Mouse (Mus musculus): ENCODE measurements around the gene Smim5. TPM values are rescaled to one million over a fixed set of nuclear protein-coding genes. Genes with fewer than 3 reads are reported as not detected.

Gene Smim5
- polyA plus RNA-seq, 2 experiments: 9.8 to 17.5 TPM

- Histone ChIP-seq H3K4me1 (ENCODE audit: control insufficient read depth, insufficient read depth, low read length) (peaks cover 3% of the 10 kb centered on the region; the same call in 1 of the 2 replicates), H3K27me3 (ENCODE audit: control insufficient read depth, insufficient read depth, low read length) (no peaks in the 10 kb centered on the region), H3K4me2 (replicated peaks; ENCODE audit: low read depth, low read length, severe bottlenecking) (no peak overlapping the region), H3K27ac (replicated peaks; ENCODE audit: low read depth, low read length) (no peak overlapping the region), H3K36me3 (ENCODE audit: control insufficient read depth, insufficient read depth, low read length) (peaks cover 86% of the 10 kb centered on the region), H3K4me3 (replicated peaks; ENCODE audit: low read length) (no peak overlapping the region), H3K9me3 (ENCODE audit: control insufficient read depth, low read length) (no peaks in the 10 kb centered on the region), H3K9ac (ENCODE audit: low read depth, low read length, severe bottlenecking) (no peak overlapping the region)
- TF ChIP-seq POLR2A (IDR thresholded peaks at IDR 0.05; ENCODE audit: borderline replicate concordance, extremely low read depth, insufficient read depth, insufficient read length): no peak
- no peak for ATAC-seq (ENCODE audit: low FRiP score, low read depth)
- 90% methylated on average over 9 of the region's 9 CpGs for WGBS
- no peak for DNase-seq (ENCODE audit: low spot score)
These were observed 48.5 kb downstream of the Smim5 start for GRCm38 (mm10) chr11:115948316-115948715.

GRCm38 (mm10) chr11:115950719-115951118, 51.0 kb downstream of the Smim5 start:
- no peaks in the 10 kb centered on the region for H3K9me3 ChIP-seq (ENCODE audit: control insufficient read depth, low read length)
- H3K4me3 ChIP-seq (replicated peaks; ENCODE audit: low read length): no peak overlapping the region
- peaks cover 3% of the 10 kb centered on the region; the same call in 1 of the 2 replicates for H3K4me1 ChIP-seq (ENCODE audit: control insufficient read depth, insufficient read depth, low read length)
- WGBS: 83% methylated on average over 2 of the region's 2 CpGs
- H3K36me3 ChIP-seq (ENCODE audit: control insufficient read depth, insufficient read depth, low read length): peaks cover 87% of the 10 kb centered on the region
- H3K27ac ChIP-seq (replicated peaks; ENCODE audit: low read depth, low read length): no peak overlapping the region
- H3K9ac ChIP-seq (ENCODE audit: low read depth, low read length, severe bottlenecking): no peak overlapping the region
- no peak for DNase-seq (ENCODE audit: low spot score)
- ATAC-seq (ENCODE audit: low FRiP score, low read depth): no peak
- H3K4me2 ChIP-seq (replicated peaks; ENCODE audit: low read depth, low read length, severe bottlenecking): no peak overlapping the region
- no peak for TF ChIP-seq POLR2A (IDR thresholded peaks at IDR 0.05; ENCODE audit: borderline replicate concordance, extremely low read depth, insufficient read depth, insufficient read length)
- H3K27me3 ChIP-seq (ENCODE audit: control insufficient read depth, insufficient read depth, low read length): no peaks in the 10 kb centered on the region

- no peaks in the 10 kb centered on the region for H3K9me3 ChIP-seq (ENCODE audit: control insufficient read depth, low read length)
- peaks cover 3% of the 10 kb centered on the region; the same call in 1 of the 2 replicates for H3K4me1 ChIP-seq (ENCODE audit: control insufficient read depth, insufficient read depth, low read length)
- 84% methylated on average over 5 of the region's 5 CpGs for WGBS
- H3K4me2 ChIP-seq (replicated peaks; ENCODE audit: low read depth, low read length, severe bottlenecking): no peak overlapping the region
- no peak overlapping the region for H3K4me3 ChIP-seq (replicated peaks; ENCODE audit: low read length)
- no peak overlapping the region for H3K27ac ChIP-seq (replicated peaks; ENCODE audit: low read depth, low read length)
- no peak for ATAC-seq (ENCODE audit: low FRiP score, low read depth)
- no peak for DNase-seq (ENCODE audit: low spot score)
- no peak overlapping the region for H3K9ac ChIP-seq (ENCODE audit: low read depth, low read length, severe bottlenecking)
- no peaks in the 10 kb centered on the region for H3K27me3 ChIP-seq (ENCODE audit: control insufficient read depth, insufficient read depth, low read length)
- TF ChIP-seq POLR2A (IDR thresholded peaks at IDR 0.05; ENCODE audit: borderline replicate concordance, extremely low read depth, insufficient read depth, insufficient read length): no peak
- H3K36me3 ChIP-seq (ENCODE audit: control insufficient read depth, insufficient read depth, low read length): peaks cover 72% of the 10 kb centered on the region
These were observed 54.9 kb downstream of the Smim5 start for GRCm38 (mm10) chr11:115954712-115955111.

- no peak for DNase-seq (ENCODE audit: low spot score)
- H3K27me3 ChIP-seq (ENCODE audit: control insufficient read depth, insufficient read depth, low read length): no peaks in the 10 kb centered on the region
- H3K36me3 ChIP-seq (ENCODE audit: control insufficient read depth, insufficient read depth, low read length): peaks cover 77% of the 10 kb centered on the region
- no peaks in the 10 kb centered on the region for H3K4me1 ChIP-seq (ENCODE audit: control insufficient read depth, insufficient read depth, low read length)
- no peak overlapping the region for H3K4me2 ChIP-seq (replicated peaks; ENCODE audit: low read depth, low read length, severe bottlenecking)
- no peaks in the 10 kb centered on the region for H3K9me3 ChIP-seq (ENCODE audit: control insufficient read depth, low read length)
- H3K9ac ChIP-seq (ENCODE audit: low read depth, low read length, severe bottlenecking): no peak overlapping the region
- 63% methylated on average over 10 of the region's 10 CpGs for WGBS
- no peak for TF ChIP-seq POLR2A (IDR thresholded peaks at IDR 0.05; ENCODE audit: borderline replicate concordance, extremely low read depth, insufficient read depth, insufficient read length)
- no peak for ATAC-seq (ENCODE audit: low FRiP score, low read depth)
- no peak overlapping the region for H3K27ac ChIP-seq (replicated peaks; ENCODE audit: low read depth, low read length)
- H3K4me3 ChIP-seq (replicated peaks; ENCODE audit: low read length): no peak overlapping the region
These were observed 55.6 kb downstream of the Smim5 start for GRCm38 (mm10) chr11:115955195-115955858.

Other genes starting within 250 kb of the Smim5 start
- gene Grb2, start 191.4 kb upstream of the Smim5 start, polyA plus RNA-seq (2012; rRNA removed): 61.5 and 62.7 TPM in 2 replicates
- 53.8 and 58.0 TPM in 2 replicates for gene Grb2, start 191.4 kb upstream of the Smim5 start, polyA plus RNA-seq (2014; fragmentation: Nextera tagmentation; extraction: Ambion mirVana)
- 46.8 and 68.8 TPM in 2 replicates for gene Tmem94, start 134.5 kb upstream of the Smim5 start, polyA plus RNA-seq (2012; rRNA removed)
- 17.9 and 18.8 TPM in 2 replicates for gene Tmem94, start 134.5 kb upstream of the Smim5 start, polyA plus RNA-seq (2014; fragmentation: Nextera tagmentation; extraction: Ambion mirVana)
- 34.6 and 44.7 TPM in 2 replicates for gene Caskin2, start 86.3 kb upstream of the Smim5 start, polyA plus RNA-seq (2012; rRNA removed)
- 17.3 and 21.2 TPM in 2 replicates for gene Caskin2, start 86.3 kb upstream of the Smim5 start, polyA plus RNA-seq (2014; fragmentation: Nextera tagmentation; extraction: Ambion mirVana)
- gene Tsen54, start 85.2 kb upstream of the Smim5 start, polyA plus RNA-seq (2012; rRNA removed): 32.6 and 40.0 TPM in 2 replicates
- 28.1 and 30.2 TPM in 2 replicates for gene Tsen54, start 85.2 kb upstream of the Smim5 start, polyA plus RNA-seq (2014; fragmentation: Nextera tagmentation; extraction: Ambion mirVana)
- 11.2 and 12.6 TPM in 2 replicates for gene Llgl2, start 75.9 kb upstream of the Smim5 start, polyA plus RNA-seq (2012; rRNA removed)
- gene Llgl2, start 75.9 kb upstream of the Smim5 start, polyA plus RNA-seq (2014; fragmentation: Nextera tagmentation; extraction: Ambion mirVana): 12.3 and 13.3 TPM in 2 replicates
- 0.55 and 1.3 TPM in 2 replicates for gene Myo15b, start 41.6 kb upstream of the Smim5 start, polyA plus RNA-seq (2012; rRNA removed)
- 0.54 and 0.56 TPM in 2 replicates for gene Myo15b, start 41.6 kb upstream of the Smim5 start, polyA plus RNA-seq (2014; fragmentation: Nextera tagmentation; extraction: Ambion mirVana)
- gene Smim6, start 12.1 kb downstream of the Smim5 start, polyA plus RNA-seq (2012; rRNA removed): 0.52 and 0.77 TPM in 2 replicates
- 0.83 and 0.89 TPM in 2 replicates for gene Smim6, start 12.1 kb downstream of the Smim5 start, polyA plus RNA-seq (2014; fragmentation: Nextera tagmentation; extraction: Ambion mirVana)
- gene Sap30bp, start 33.3 kb downstream of the Smim5 start, polyA plus RNA-seq (2012; rRNA removed): 35.6 and 52.6 TPM in 2 replicates
- 36.6 and 36.9 TPM in 2 replicates for gene Sap30bp, start 33.3 kb downstream of the Smim5 start, polyA plus RNA-seq (2014; fragmentation: Nextera tagmentation; extraction: Ambion mirVana)
- 27.9 and 28.0 TPM in 2 replicates for gene Recql5, start 33.5 kb downstream of the Smim5 start, polyA plus RNA-seq (2012; rRNA removed)
- 16.1 and 18.3 TPM in 2 replicates for gene Recql5, start 33.5 kb downstream of the Smim5 start, polyA plus RNA-seq (2014; fragmentation: Nextera tagmentation; extraction: Ambion mirVana)
- gene Itgb4, start 74.7 kb downstream of the Smim5 start, polyA plus RNA-seq (2012; rRNA removed): 11.3 and 11.6 TPM in 2 replicates
- 12.5 TPM in 2 replicates for gene Itgb4, start 74.7 kb downstream of the Smim5 start, polyA plus RNA-seq (2014; fragmentation: Nextera tagmentation; extraction: Ambion mirVana)
- 115 and 139 TPM in 2 replicates for gene Galk1, start 112.8 kb downstream of the Smim5 start, polyA plus RNA-seq (2012; rRNA removed)
- gene Galk1, start 112.8 kb downstream of the Smim5 start, polyA plus RNA-seq (2014; fragmentation: Nextera tagmentation; extraction: Ambion mirVana): 162 and 164 TPM in 2 replicates
- gene H3f3b, start 128.0 kb downstream of the Smim5 start, polyA plus RNA-seq (2012; rRNA removed): 871 and 951 TPM in 2 replicates
- gene H3f3b, start 128.0 kb downstream of the Smim5 start, polyA plus RNA-seq (2014; fragmentation: Nextera tagmentation; extraction: Ambion mirVana): 1,919 and 2,014 TPM in 2 replicates
- gene Unk, start 130.4 kb downstream of the Smim5 start, polyA plus RNA-seq (2012; rRNA removed): 80.3 and 99.4 TPM in 2 replicates
- gene Unk, start 130.4 kb downstream of the Smim5 start, polyA plus RNA-seq (2014; fragmentation: Nextera tagmentation; extraction: Ambion mirVana): 33.1 and 39.2 TPM in 2 replicates
- gene Unc13d, start 178.0 kb downstream of the Smim5 start, polyA plus RNA-seq (2012; rRNA removed): 4.1 and 4.3 TPM in 2 replicates
- 3.4 and 3.8 TPM in 2 replicates for gene Unc13d, start 178.0 kb downstream of the Smim5 start, polyA plus RNA-seq (2014; fragmentation: Nextera tagmentation; extraction: Ambion mirVana)
- gene Wbp2, start 187.0 kb downstream of the Smim5 start, polyA plus RNA-seq (2012; rRNA removed): 58.6 and 76.2 TPM in 2 replicates
- 56.8 and 57.7 TPM in 2 replicates for gene Wbp2, start 187.0 kb downstream of the Smim5 start, polyA plus RNA-seq (2014; fragmentation: Nextera tagmentation; extraction: Ambion mirVana)
- 25.5 and 35.2 TPM in 2 replicates for gene Trim47, start 227.2 kb downstream of the Smim5 start, polyA plus RNA-seq (2012; rRNA removed)
- gene Trim47, start 227.2 kb downstream of the Smim5 start, polyA plus RNA-seq (2014; fragmentation: Nextera tagmentation; extraction: Ambion mirVana): 25.1 and 28.5 TPM in 2 replicates
- gene Trim65, start 231.2 kb downstream of the Smim5 start, polyA plus RNA-seq (2012; rRNA removed): 4.9 and 6.2 TPM in 2 replicates
- 3.1 and 4.1 TPM in 2 replicates for gene Trim65, start 231.2 kb downstream of the Smim5 start, polyA plus RNA-seq (2014; fragmentation: Nextera tagmentation; extraction: Ambion mirVana)
- 52.6 and 56.4 TPM in 2 replicates for gene Mrpl38, start 238.9 kb downstream of the Smim5 start, polyA plus RNA-seq (2012; rRNA removed)
- gene Mrpl38, start 238.9 kb downstream of the Smim5 start, polyA plus RNA-seq (2014; fragmentation: Nextera tagmentation; extraction: Ambion mirVana): 85.8 and 86.5 TPM in 2 replicates

Measured in limb, embryonic 14.5 days (tissue).